Mouse (Mus musculus) embryonic fibroblast, embryonic 13.5 days (primary cell): ENCODE results near the gene Ttll3. TPM values are rescaled to one million over a fixed set of nuclear protein-coding genes. Genes with fewer than 3 reads are reported as not detected.
A peak's percentile ranks its signal among the peaks of the same experiment; 100 is the strongest.

Experiments
- H3K27ac ChIP-seq: 2 replicates; pipeline ENCODE4 v1.5.1; 2012; ENCODE audit warnings: low read length, control low read depth, inconsistent platforms; ENCODE audit not compliant: insufficient read depth
- H3K4me1 ChIP-seq: 2 replicates; pipeline ENCODE4 v1.6.1; 2011; ENCODE audit warnings: low read length; ENCODE audit not compliant: control insufficient read depth, insufficient read depth
- H3K4me3 ChIP-seq: 2 replicates; pipeline ENCODE4 v1.5.1; 2011; ENCODE audit warnings: mild to moderate bottlenecking, control low read depth, low read length; ENCODE audit not compliant: insufficient read depth
- CTCF ChIP-seq: IDR thresholded peaks from 2 replicates; pipeline ENCODE4 v1.5.1; 2011; ENCODE audit warnings: mild to moderate bottlenecking, control low read depth, low read length, moderate library complexity, borderline replicate concordance; ENCODE audit not compliant: insufficient read depth
- POLR2A ChIP-seq: IDR thresholded peaks from 2 replicates; pipeline ENCODE4 v1.6.1; 2011; ENCODE audit warnings: low read depth, mild to moderate bottlenecking, control low read depth, low read length, moderate library complexity
- polyA plus RNA-seq: library from polyadenylated mRNA; stranded (reverse); fragments of >200 nt; gene quantifications from 2 replicates; pipeline ENCODE4 v1.2.4, GENCODE M21; 2011; ENCODE audit warnings: low read depth; ENCODE audit not compliant: missing spikeins, insufficient read length

The Ttll3 gene
- polyA plus RNA-seq, 1 experiment: 7.7 TPM

DNA sequence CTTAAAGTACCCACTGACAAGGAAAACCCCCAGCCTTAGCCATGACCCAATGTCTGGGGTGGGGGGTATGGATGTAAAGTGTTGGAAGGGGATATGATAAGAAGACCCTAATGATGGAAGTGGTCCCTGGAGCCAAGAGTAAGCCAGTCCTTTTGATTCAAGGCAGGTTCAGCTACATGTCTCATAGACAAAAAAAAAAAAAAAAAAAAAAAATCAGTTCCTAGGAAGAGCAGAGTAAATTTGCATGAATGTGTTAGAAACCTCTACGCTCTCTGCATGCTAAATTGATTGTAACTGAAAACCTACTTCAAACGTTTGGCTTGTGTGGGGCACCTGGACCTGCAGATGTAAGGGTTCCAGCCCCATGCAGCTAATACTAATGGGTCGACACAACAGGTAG lies 42.7 kb downstream of the Ttll3 start:
- H3K27ac ChIP-seq: no peak overlapping the region
- no peak overlapping the region for H3K4me3 ChIP-seq
- H3K4me1 ChIP-seq: no peaks in the 10 kb centered on the region
- TF ChIP-seq POLR2A: no peak
- no peak for TF ChIP-seq CTCF

DNA sequence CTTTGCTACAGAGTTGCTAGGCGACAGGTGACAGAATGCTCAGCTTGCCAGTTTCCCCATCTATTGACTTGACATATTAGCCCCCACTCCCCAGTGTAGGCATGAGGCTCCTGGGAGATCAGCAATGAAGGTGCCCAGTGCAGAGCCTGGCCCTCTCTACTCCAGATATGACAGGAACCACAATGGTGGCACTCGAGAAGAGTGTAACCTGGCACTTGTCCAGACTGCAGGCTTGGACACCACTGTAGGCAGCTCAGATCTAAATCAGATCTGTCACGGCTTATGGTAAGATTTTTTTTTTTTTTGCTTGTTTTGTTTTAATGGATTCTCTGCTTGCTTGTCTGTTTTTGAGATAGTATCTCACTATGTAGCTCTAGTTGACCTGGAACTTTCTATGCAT lies 44.6 kb downstream of the Ttll3 start:
- no peak overlapping the region for H3K27ac ChIP-seq
- H3K4me1 ChIP-seq: no peaks in the 10 kb centered on the region
- H3K4me3 ChIP-seq: no peak overlapping the region
- no peak for TF ChIP-seq CTCF
- TF ChIP-seq POLR2A: no peak

GRCm38 (mm10) chr6:113434691-113435090 lies 45.6 kb downstream of the Ttll3 start:
- H3K27ac ChIP-seq: no peak overlapping the region

GRCm38 (mm10) chr6:113435664-113436205 lies 46.7 kb downstream of the Ttll3 start, which contains the start of gene Cidec:
Gene Cidec (minus strand): TSS chr6:113435760.
- no peaks in the 10 kb centered on the region for H3K4me1 ChIP-seq
- no peak for TF ChIP-seq POLR2A
- TF ChIP-seq CTCF: no peak
- no peak within 1 kb of the TSS for H3K27ac ChIP-seq
- H3K4me3 ChIP-seq: no peak within 1 kb of the TSS

More at GRCm38 (mm10) chr6:113434691-113435090, 45.6 kb downstream of the Ttll3 start:
- H3K4me1 ChIP-seq: no peaks in the 10 kb centered on the region
- no peak overlapping the region for H3K4me3 ChIP-seq
- TF ChIP-seq CTCF (no peak), POLR2A (no peak)

- no peak for TF ChIP-seq CTCF
- TF ChIP-seq POLR2A: no peak
- Histone ChIP-seq H3K27ac (no peak overlapping the region), H3K4me3 (no peak overlapping the region), H3K4me1 (no peaks in the 10 kb centered on the region)
Measured at GRCm38 (mm10) chr6:113437135-113437534, 48.1 kb downstream of the Ttll3 start.

- Histone ChIP-seq H3K27ac (no peak overlapping the region), H3K4me1 (no peaks in the 10 kb centered on the region), H3K4me3 (no peak overlapping the region)
- TF ChIP-seq CTCF (no peak), POLR2A (no peak)
Measured at GRCm38 (mm10) chr6:113438721-113439430, 49.8 kb downstream of the Ttll3 start.

- Histone ChIP-seq H3K4me1 (no peaks in the 10 kb centered on the region), H3K4me3 (no peak overlapping the region), H3K27ac (no peak overlapping the region)
- no peak for TF ChIP-seq CTCF
- no peak for TF ChIP-seq POLR2A
Measured at GRCm38 (mm10) chr6:113440686-113441085, 51.6 kb downstream of the Ttll3 start.

DNA sequence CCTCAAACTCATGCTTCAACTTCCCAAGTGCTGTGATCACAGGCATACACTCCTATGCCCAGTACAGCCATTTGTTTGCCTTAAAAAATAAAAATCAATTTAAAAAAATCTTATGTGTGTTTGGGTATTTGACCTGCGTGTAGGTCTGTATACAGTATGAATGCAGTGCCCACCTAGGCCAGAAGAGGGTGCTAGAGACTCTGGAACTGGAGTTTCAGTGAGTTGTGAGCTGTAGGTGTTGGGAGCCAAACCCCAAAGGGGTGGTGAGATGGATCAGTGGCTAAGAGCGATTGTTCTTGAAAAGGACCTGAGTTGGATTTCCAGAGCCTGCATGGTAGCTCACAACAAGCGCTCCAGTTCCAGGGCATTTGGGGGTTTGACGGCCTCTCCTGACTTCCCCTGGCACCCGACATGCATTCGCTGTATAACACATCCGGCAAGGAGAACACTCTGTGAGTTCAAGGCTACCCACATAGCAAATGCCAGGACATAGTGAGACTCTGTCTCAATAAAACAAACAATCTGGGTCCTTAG lies 52.2 kb downstream of the Ttll3 start:
- H3K4me1 ChIP-seq: no peaks in the 10 kb centered on the region
- H3K27ac ChIP-seq: no peak overlapping the region
- no peak for TF ChIP-seq POLR2A
- TF ChIP-seq CTCF: no peak
- no peak overlapping the region for H3K4me3 ChIP-seq

DNA sequence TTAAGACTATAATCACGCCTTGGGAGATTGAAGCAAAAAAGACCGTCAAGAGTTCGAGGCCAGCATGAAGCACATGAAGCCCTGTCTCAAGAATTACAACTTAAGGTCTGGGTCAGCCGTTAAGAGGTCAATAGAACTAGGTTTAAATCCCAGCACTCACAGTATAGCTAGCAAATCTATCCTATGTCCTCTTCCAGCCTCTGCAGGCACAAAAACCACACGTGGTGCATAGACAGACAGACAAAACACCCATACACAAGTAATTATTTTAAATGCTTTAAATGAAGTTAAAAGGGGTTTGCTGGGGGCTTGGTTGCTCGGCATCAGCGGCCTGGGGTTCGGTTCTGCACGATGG lies 53.0 kb downstream of the Ttll3 start:
- no peak overlapping the region for H3K4me3 ChIP-seq
- no peak for TF ChIP-seq POLR2A
- no peak for TF ChIP-seq CTCF
- no peaks in the 10 kb centered on the region for H3K4me1 ChIP-seq
- H3K27ac ChIP-seq: no peak overlapping the region

DNA sequence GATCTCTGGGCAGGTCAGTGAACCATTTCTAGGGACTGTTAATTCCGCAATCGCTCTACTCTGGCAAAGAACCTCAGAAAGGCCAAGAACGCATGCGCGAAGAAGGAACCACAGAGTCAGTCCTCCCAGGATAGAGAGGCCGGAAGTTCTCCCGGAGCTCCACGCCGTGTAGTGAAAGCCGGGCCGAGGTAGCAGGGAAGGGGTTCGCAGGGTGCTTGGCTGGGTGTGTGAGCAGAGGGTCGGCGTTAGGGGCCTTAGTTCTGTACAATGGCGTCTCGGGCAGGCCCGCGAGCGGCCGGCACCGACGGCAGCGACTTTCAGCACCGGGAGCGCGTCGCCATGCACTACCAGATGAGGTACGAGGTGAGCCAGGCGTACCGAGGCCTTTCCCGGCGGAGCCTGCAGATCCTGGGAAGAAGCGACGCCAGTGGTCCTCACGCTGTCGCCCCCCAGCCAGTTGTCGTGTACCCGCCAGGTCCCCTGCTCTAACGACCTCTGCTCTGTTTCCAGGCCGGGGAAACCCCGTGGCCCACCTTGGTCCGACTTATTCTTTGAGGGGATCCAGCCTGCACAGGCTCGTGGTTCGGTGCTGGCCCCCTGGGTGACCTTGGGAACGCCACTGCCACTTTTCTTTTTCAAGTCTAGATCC lies 53.5 kb downstream of the Ttll3 start, which contains the start of gene Jagn1:
Gene Jagn1 (plus strand): TSS at position 128 of the 649 bp plus-strand sequence.
- Histone ChIP-seq H3K27ac (no peak within 1 kb of the TSS), H3K4me3 (peak within 1 kb of the TSS; percentile 83), H3K4me1 (no peaks in the 10 kb centered on the region)
- no peak for TF ChIP-seq CTCF
- TF ChIP-seq POLR2A: peak; percentile 75
